Mouse (Mus musculus): ENCODE data around the gene Pcdh8.

The Pcdh8 gene

DNA sequence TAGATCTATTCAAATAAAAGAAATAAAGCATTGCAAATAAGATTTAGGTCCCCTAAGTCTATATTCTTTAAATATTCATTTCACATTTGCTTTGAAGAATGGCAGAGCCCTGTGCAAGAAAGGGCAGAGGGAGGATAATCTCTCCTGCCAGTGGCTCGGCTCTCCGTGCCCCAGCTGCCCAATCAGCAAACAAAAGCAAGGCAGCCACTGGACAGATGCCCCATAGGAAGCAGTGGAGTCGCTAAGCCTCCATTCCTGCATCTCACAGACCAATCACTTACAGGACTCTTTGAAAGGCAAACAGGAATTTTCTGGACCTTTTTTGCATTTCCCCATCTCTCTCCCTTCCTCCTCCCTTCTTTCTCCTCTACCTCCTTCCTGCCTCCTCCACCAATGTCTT is 17.0 kb downstream of the Pcdh8 start:
- DNase-seq (ENCODE audit: low read depth, low spot score) = no peak

DNA sequence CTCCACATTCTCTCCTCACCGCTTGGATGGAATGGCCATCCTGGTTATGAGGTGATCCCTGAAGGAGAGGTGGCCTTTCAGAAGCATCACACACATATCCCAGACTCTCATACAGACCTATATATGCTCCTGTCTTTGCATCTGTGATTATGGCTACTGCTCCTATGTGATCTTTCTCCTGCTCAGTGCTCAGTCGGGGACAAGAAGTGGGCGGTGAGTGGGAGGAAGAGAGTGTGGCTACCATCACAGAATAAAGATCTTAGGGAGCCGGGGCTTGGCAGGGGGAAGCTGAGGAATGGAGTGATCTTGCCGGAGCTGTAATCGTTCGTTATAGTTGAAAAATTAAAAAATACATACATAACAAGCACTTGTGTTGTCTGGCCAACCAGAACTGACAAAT is 17.4 kb downstream of the Pcdh8 start:
- no peak for DNase-seq (ENCODE audit: low read depth, low spot score)

DNA sequence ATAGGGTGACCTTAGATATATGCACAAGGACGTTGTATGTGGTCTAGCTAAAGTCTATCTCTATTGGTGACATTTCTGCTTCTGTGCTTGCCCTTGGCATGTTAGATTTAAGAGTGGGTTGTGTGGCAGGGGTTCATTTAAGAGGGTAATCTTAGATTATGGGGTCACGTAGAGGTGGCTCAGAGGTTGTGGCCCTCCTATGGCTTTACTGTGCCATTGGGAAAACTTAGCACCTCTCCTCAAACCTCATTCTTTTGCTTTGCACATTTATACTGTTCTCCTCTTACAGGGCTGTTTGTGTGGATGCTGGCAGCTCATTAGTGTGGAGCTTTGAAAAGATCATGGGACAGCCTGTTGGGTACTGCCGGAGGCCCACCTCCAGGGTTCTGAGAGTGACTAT is 30.6 kb downstream of the Pcdh8 start:
- DNase-seq (ENCODE audit: low read depth, low spot score) = no peak

DNA sequence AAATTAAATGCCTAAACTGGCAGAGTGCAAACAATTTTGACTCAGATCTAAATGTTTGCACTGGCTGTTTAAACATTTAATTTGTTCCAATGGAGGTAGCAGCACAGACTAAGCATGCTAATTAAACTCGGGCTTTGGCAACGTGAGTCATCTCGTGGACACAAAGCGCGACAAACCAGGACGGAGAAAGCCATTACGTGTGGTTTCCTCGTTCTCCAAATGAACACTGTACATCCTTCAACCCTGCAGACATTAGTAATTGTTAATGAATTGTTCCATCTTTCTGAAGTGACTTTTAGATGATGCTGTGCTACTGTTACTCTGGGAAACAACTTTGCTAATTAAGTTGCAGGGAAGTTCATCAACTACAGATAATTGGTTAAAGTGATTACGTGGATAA is 32.7 kb downstream of the Pcdh8 start:
- no peak for DNase-seq (ENCODE audit: low read depth, low spot score)

DNA sequence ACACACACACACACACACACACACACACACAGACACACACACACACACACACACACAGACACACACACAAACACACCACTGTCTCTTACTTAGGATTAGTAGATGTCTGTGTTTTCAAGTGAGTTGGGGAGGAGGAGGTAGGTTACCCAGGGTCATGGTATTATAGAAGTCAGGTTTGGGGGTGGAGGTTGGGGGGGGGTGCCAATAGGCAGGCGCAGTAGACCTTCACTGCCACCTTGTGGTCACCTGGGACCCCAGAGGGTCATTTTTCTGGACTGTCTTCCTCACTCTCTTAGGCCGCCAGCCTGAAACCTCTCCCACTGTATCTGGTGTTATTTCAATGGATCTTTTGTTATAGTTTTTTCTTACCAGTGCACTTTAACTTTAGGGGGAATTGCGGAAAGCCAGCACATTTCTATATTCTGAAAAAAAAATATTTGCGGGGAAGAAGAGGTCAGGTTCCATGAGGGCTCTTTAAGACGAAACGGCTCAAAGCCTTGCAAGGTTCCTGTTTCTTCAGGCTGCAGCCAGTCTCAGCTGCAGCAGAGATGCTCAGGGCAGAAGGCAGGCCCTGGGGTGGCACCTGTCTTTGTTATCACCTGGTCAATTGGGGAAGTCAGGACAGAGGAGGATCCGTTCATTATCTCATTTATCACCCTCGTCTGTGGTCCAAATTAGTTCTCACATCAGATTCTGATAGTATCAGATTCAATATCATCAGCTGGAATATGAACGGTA is 33.3 kb downstream of the Pcdh8 start:
- DNase-seq (ENCODE audit: low read depth, low spot score) = no peak

DNA sequence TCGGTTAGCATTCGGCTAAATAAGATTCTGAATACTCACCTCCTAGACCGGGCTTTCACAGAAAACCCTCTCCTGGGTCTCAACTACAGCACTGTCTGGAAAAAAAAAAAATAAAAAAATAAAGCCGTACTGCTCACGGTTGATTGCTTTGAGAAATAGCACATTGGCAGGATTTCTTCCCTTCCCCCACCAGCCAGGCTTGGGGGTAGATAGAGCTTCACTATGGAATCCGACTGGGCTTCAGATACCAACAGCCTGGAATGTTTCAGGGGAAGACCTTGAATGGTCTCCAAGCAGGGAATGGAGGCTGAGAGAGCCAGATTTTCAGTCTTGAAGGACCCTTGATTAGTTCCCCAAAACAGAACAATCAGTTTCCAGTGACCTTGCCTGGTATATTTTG is 34.3 kb downstream of the Pcdh8 start:
- no peak for DNase-seq (ENCODE audit: low read depth, low spot score)

DNA sequence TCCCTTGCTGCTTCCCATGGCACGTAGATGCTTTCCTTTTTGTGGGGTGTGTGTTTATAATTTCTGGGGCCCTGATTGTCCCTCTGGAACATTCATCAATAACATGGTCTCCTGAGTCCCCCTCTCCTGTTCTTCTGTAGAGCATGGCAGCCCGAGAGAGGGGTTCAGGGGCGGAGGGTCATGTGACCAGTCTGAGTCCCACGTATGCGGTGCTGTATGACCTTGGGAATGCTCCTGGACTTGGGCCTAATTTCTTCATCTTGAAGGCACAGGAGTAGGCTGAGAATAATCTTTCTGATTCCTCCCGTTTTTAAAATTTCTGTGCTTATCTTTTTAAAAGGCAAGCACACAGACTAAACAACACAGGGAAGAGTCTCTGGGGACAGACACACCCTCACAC is 37.6 kb downstream of the Pcdh8 start:
- no peak for DNase-seq (ENCODE audit: low read depth, low spot score)

DNA sequence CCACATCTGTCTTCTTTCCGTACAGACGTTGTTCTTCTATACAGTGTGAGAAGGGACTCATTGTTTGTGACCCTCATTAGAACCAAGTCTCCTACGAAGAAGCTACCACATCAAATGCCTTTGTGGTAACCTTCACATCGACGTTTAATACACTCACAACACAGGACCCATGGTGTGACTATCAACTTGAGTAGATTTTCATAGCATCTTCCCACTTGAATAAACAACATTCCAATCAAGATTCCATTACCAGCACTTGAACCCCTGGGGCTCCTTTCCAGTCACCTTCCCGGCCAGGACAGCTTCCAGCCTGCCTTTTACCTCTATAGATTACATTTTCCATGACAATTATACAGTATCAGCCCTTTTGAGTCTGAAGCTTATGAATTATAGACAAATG is 42.3 kb downstream of the Pcdh8 start:
- no peak for DNase-seq (ENCODE audit: low read depth, low spot score)

DNA sequence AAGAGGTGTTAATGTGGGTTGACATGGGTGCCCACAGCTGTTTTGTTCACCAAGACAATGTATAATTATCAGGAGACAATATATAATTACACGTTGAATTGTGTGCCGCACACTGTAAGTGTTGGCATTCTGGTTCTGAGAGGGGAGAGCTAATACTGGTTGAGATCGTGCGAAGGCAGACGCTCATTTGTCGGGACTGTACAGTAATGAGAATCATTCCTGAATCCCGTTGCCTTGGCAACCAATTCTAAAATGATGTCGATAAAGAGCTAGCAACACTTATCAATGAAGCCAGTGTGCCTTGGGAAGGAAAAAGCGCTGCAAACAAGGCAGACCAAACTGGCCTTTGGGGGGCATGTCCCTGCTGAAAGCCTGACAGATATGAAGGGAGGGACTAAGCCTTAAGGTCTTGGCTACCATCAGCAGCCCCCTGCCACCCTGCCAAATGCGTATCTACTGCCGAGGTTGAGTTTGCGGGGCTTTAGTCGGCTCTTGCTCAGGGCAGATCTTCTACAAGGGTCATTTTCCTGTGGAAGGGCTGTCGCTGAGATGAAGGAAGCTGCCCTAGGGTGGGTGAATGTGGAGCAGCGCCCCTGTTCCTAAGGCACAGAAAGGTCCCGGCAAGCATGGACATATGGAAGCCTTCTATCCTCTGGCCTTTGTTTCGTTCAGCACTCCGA is 47.0 kb downstream of the Pcdh8 start:
- DNase-seq (ENCODE audit: low read depth, low spot score) = no peak

DNA sequence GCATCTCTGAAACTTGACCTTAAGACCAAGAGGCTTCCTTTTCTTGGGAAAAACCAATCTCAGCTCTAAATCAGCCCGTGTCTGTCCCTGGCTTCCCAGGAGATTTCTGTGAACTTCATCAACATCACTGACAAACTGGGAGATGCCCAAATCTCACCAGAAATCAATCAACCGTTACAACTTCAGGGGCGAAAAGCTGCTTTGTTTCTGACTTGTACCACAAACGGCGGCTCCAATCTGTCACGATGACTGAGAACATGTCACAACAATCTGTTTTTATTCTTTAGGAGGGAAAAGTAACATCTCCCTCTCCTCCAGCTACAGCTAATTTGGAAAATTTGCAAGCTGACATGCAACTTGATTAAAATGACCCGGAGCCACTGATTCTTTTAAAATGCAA is 48.9 kb downstream of the Pcdh8 start:
- no peak for DNase-seq (ENCODE audit: low read depth, low spot score)

All from retina, adult 2 months (tissue).